Mouse (Mus musculus) cerebellum, adult 8-10 months (tissue): Measurements from ENCODE around the gene Efhc1.

ENCODE experiments used
- DNase-seq: peaks from one replicate; pipeline ENCODE4 v3.0.0; 2022

The Efhc1 gene

DNA sequence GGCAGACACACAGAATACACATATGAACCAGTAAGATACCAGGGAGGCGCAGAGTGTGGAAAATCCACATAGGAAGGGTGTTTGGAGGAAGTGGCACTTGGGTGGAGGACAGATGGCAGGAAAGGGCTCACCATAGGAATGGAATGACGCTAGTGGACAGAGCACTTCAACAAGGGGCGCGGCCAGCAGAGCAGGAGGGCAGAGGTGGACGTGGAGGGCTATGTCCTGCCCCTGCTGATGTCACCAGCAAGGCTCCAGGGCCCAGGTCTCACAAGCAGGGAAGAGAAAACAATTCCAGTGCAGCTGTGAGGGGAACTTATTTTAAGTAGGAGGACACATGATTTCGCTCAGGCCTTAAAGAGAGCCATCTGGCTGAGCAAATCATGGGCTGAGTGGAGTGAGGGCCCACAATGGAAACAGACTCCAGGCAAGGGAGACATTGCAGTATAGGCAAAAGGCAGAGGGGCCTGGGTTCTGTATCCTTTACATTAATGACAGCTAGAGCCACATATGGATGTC, 58.9 kb downstream of the Efhc1 start:
- no peak for DNase-seq

DNA sequence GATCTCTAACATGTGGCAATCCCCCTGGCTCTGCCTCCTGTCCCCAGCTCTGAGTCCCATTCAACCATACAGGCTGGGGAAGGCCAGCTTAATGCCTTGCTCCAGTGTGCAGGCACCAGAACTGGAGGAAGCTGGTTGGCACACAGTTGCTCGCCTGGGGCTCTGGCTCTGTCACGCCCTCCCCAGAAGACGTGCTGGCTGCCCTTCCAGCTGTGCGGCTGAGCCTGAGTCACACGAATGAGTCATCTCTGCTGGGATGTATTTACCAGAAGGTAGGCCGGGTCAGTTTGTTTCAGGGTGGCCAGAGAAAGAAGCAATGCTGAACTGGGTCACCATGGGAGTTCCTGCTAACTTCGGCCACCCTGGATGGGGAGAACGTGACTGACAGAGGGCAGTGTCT, 63.0 kb downstream of the Efhc1 start:
- no peak for DNase-seq

DNA sequence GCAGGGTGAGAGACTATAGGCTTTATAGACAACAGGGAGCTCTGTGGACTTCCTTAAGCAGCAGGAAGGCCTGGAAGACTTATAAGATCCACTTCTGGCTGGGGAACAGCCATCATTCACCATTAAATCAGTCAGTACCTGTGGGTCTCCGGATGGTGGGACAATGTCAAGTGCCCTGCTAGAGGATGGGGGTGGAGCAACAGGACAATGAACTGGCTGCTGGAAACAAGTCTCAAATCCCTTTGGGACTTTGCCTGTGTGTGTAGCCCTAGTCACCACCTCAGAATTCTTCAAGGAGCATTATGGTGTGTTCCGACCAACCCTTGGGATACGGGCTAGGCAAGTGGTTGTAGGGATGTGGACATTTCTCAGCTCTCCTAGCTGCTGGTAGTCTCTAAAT, 71.7 kb downstream of the Efhc1 start:
- DNase-seq = no peak

DNA sequence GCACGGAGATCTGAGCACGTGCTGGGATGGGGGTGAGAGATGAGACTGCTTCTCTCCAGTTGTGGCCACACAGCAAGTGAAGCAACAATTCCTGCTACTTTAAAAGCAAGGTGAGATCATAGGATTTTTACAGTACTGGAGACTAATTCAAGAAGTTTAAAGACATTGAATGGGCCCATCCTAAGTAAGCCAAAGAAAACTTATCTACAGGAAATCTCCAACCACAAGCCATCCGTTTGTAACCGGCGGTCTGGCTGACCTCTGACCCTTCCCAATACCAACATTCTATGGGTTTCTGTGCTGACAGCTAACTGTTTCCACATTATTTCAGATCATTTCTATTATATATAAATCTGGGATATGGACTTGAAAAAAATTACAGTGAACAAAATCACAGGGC, 73.8 kb downstream of the Efhc1 start:
- no peak for DNase-seq

DNA sequence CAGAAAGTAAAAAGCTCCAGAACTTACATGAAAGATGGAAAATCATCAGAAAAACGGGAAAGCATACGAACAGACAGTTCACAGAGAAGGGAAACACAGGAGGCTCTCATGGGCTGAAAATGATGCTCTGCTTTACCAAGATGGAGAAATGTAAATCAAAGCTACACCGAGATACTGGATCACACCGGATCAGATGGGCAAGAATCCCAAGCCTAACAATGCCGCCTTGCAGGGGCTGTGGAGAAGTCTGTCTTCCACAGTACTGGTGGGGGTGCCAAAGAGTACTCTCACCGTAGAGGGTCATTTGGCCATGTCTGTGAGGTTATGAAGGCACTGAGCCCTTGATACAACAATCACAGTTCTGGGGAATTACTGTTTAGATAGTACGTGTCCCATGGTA, 75.1 kb downstream of the Efhc1 start:
- DNase-seq = no peak

DNA sequence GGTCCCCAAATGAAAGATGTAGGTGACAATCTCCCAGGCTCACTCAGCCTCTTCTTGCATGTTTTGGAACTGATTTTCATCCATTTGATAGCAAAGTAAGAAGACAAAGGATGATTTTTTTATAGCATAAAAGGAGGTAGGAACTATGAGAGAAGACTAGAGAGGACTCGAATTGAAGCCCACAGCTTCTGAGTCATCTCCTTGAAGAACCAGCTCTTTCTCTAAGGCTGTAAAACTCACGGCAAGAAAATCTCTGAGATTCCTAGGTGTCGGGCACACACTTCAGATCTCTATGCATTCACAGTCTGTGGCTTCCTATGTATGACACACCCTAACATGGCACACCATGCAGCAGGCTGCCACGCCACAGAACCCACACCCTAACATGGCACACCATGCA, 77.6 kb downstream of the Efhc1 start:
- no peak for DNase-seq

DNA sequence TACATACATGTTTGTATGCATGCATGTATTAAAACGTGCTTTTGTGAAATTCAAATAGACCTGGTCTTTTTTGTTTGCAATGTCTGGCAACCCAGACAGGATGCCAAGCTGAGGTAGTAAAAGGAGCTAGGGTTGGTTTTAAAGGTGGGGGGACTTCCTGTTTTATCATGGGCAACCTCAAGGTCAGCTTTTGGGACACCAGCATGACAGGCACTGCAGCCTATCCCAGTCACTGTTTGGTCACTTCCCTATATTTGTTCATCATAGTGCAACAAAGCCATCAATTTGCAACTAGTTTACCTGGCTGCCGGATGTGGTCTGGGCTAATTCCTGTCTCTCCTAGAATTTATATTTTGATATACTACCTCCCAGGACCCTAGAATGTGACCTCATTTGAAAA, 80.2 kb downstream of the Efhc1 start:
- DNase-seq = no peak

DNA sequence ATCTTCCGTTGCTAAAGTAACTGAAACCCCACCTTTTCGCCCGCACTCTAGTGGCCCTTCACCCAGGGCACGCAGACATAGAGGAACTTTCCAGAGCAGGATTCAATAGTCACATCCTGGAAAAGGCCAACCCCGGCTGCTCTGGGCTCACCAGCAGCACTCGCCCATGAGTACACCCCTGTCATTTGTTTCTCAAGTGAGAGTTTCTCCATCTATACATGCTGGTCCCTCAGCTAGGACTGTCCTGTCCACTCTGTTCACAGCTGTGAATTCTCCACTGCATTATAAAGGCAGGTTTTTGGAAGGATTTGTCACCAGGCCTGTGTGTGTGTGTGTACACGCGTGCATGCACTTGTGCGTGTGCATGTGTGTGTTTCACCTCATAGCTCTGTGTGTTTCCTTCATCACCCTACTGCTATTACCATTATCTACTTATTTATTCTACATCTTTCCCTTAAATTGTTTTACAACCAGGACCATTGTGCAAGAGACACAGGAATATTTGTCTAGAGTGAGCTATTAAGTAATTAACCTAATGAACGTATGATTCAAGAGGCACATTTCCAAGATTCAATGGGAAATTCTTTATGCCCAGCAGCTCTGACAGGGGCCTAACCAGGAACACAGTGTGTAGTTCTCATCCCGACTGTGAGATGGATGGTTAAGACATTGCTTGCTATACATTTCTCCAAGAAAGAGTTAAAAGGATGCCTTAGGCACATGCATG, 81.8 kb downstream of the Efhc1 start:
- no peak for DNase-seq

DNA sequence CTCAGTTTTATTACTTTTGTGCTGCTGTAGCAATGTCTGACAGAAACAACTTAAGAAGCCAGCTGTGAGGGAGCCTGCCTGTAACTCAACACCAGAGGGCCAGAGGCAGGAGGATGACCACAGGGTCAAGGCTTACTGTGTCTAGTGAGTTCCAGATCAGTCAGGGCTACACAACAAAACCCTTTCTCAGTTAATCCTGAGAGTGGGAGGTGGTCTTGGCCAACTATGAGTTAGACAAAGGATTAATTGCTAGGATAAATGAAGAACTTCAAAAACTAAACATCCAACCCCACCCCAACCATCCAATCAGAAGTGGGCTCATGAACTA, 82.3 kb downstream of the Efhc1 start:
- no peak for DNase-seq

DNA sequence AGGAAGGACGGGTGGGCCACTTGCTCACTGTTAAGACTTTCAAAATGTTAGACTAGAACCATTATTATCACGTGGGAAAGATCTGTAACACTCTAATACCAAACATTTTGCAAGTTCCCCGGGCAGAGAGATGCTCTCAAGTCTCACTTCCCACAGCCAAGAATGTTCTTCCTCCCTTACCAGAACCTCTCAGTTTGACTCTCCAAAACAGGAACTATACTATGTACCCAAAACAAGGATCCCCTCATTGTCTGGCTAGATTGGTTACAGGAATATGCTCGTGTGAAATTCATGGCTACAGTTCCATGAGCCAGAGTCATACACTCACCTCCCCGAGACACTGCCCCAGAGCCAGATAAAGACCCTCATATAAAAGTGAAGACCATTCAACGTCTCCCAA, 84.5 kb downstream of the Efhc1 start:
- no peak for DNase-seq

DNA sequence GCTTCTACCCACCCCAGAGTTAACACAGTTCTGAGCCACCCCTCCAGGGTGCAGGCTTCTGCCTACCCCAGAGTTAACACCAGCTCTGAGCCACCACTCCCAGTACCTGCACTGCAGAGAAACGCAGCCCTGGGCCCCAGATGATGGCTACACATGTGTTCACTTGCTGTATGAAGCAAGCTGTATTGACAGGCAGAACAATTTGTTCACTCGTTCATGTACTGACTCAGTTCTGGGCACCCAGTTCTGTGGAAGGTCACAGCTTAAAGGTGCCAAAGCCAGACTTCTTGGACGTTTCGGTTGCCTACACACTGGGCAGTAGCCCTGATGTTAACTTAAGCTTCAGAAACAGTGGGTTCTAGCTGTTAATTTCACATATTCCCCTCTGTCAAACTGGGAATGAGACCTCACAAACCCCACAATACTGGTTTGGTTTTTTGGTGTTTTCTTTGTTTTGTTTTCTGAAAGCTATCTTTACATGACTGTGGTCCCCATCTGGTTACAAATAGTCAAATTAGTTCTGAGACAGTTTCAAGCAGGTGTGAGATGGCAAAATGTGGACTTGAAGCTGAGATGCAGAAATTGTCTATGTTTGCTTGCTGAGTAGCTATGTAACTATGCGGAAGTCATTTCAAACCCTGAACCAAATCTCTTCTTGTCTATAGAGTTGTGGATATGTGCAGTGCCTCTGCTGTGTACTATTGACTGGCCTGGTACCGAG, 86.6 kb downstream of the Efhc1 start:
- DNase-seq = no peak

DNA sequence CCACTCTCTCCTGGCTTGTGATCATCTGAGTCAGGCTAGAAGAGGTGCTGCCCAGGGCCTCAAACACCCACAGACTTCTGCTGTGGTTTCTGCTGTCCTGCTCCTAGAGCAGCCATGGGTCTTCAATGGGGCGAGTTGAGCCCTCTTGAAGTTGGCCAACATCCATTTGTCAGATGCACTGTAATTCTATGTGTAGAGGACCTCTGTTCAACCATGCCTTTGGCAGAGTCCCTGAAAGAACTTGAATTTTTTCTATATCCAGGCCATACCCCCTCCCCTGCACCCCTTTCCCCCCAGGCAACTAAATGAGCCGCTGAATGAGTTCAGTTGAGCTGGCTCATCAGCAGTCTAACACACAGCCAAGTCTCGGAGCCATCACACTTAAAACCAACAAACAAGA, 88.1 kb downstream of the Efhc1 start:
- no peak for DNase-seq

DNA sequence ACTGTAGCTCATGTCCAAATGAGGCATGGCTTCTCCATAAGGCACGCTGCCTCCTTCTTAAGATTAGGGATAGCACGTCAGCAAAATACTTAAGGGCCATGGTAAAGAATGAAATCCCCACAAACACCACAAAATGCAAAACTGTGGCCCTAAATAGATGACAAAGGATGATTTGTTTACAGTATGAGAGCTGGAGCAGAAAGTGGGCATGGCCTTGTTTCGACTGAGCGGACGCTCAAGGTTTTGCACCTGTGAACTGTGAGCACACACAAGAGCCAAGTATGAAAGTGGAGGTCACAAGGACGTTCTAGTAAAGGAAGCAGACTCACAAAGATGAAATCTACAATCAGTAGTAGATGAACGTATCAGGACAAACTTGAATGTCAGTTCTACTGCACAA, 88.7 kb downstream of the Efhc1 start:
- DNase-seq = no peak
